Mouse (Mus musculus): ENCODE measurements around the gene 4930523C07Rik. TPM values are rescaled to one million over a fixed set of nuclear protein-coding genes. Genes with fewer than 3 reads are reported as not detected.

Gene 4930523C07Rik
- polyA plus RNA-seq, 1 experiment from 2014 or later, result 5.4 TPM

DNA sequence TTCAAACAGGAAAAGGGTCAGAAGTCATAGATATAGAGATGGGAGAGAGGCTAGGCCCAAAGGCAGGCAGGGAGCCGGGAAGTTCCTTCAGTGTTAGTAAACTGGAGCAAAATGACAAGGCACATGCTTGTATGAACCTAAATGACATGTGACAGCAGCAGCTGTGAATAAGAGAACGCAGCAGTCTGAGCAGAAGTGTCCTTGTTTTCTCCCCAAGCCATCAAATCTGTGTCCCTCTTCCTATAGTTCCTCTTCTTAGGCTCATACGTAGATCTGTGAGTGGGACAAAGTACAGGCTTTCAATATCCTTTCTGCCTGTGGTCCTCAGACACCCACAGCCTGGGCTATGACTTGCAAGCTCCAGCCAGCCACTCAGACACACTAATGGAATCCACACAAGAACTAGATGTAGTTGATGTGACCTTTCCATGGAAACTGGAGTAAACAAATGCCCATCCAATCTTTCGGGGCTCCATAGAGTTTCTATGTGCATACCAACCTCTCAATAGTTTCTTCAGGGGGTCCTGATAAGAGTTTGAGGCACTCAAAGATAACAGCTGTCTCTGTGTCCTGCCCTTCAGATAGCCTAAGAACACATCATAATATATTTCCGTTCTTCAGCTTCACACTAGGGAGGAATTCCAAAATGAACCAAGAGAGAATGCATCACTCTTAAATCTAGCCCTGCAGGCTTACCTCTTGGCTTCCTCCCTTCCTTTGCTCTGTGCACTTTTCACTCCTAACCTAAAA lies 5.1 kb downstream of the 4930523C07Rik start:
- H3K9ac ChIP-seq, result no peak overlapping the region
- no peak overlapping the region for H3K4me3 ChIP-seq
- peaks cover 4% of the 10 kb centered on the region; the same call in 1 of the 2 replicates for H3K27me3 ChIP-seq
- no peaks in the 10 kb centered on the region for H3K9me3 ChIP-seq (replicated peaks)
- H3K27ac ChIP-seq, result no peak overlapping the region
- WGBS, result 69% methylated on average over 5 of the region's 5 CpGs
- H3K4me2 ChIP-seq (replicated peaks), result no peak overlapping the region
- peaks cover 3% of the 10 kb centered on the region for H3K4me1 ChIP-seq
- H3K36me3 ChIP-seq, result no peaks in the 10 kb centered on the region
- ATAC-seq (ENCODE audit: low FRiP score), result no peak

DNA sequence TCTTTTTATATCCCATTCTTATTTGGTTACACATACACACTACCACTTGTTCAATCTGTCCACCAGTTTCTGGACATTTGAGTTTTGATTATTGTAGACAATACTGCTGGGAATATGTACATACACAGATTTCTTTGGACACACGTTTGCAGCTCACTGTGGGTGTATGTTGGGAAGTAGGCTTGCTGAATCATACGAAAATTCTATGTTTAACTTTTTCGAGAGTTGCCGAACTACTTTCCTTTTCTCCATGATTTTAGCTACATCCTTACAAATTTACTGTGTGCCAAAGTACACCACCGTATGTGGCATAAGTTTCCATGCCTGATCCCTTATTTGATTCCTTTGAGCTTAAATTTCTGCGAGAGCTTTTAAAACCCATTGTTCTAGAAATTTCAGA lies 6.7 kb downstream of the 4930523C07Rik start:
- Histone ChIP-seq H3K9ac (no peak overlapping the region), H3K27ac (no peak overlapping the region), H3K9me3 (replicated peaks) (no peaks in the 10 kb centered on the region), H3K36me3 (no peaks in the 10 kb centered on the region), H3K4me3 (no peak overlapping the region), H3K4me2 (replicated peaks) (no peak overlapping the region), H3K27me3 (no peaks in the 10 kb centered on the region), H3K4me1 (no peaks in the 10 kb centered on the region)
- WGBS, result 89% methylated on average over 6 of the region's 6 CpGs
- ATAC-seq (ENCODE audit: low FRiP score), result no peak

DNA sequence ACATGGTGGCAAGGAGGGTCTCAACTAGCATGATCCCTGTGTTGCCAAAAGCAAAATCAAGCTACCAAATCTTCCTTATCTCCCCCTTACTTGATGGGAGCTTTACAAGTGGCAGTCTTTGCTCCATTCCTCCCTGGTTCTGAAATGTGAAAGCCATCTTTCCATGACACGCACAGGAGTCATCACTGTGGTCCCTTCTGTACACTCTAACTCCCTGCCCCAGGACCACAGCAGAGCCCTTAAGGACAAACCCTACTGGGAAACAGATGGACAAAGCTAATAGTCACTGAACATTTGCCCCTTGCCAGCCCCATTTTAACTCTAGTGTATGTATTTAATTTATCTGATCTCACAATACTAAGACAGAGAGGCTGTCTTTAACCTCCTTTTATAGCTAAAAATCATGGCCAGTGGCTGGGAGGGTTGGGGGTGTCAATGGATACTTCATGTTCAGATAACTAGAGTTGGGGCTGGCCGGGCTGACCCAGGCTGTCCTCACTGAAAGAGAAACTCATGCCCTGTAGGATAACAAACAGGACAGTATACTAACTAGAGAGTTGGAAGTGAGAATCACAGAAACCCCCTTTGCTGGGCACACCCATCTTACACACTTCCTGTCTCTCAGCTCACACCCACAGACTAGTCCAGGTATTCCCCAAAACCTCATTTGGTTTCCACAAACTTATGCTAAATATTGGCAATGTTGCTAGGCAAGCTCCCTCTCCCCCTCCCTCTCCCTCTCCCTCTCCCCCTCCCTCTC lies 8.6 kb downstream of the 4930523C07Rik start:
- Histone ChIP-seq H3K9ac (no peak overlapping the region), H3K36me3 (no peaks in the 10 kb centered on the region), H3K4me1 (no peaks in the 10 kb centered on the region), H3K9me3 (replicated peaks) (no peaks in the 10 kb centered on the region), H3K4me3 (no peak overlapping the region), H3K4me2 (replicated peaks) (no peak overlapping the region), H3K27me3 (no peaks in the 10 kb centered on the region), H3K27ac (no peak overlapping the region)
- no peak for ATAC-seq (ENCODE audit: low FRiP score)
- 89% methylated on average over 2 of the region's 2 CpGs for WGBS

- Histone ChIP-seq H3K9ac (no peak overlapping the region), H3K36me3 (no peaks in the 10 kb centered on the region), H3K9me3 (replicated peaks) (no peaks in the 10 kb centered on the region), H3K4me3 (no peak overlapping the region), H3K27ac (no peak overlapping the region), H3K27me3 (no peaks in the 10 kb centered on the region), H3K4me2 (replicated peaks) (no peak overlapping the region), H3K4me1 (no peaks in the 10 kb centered on the region)
- 83% methylated on average over 5 of the region's 5 CpGs for WGBS
- ATAC-seq (ENCODE audit: low FRiP score), result no peak
These were observed 9.5 kb downstream of the 4930523C07Rik start for GRCm38 (mm10) chr1:160053510-160054305.

GRCm38 (mm10) chr1:160054366-160055078 lies 10.3 kb downstream of the 4930523C07Rik start:
- Histone ChIP-seq H3K4me1 (no peaks in the 10 kb centered on the region), H3K27ac (no peak overlapping the region), H3K9me3 (replicated peaks) (no peaks in the 10 kb centered on the region), H3K4me2 (replicated peaks) (no peak overlapping the region), H3K9ac (no peak overlapping the region), H3K27me3 (no peaks in the 10 kb centered on the region), H3K4me3 (no peak overlapping the region), H3K36me3 (no peaks in the 10 kb centered on the region)
- WGBS, result 83% methylated on average over 5 of the region's 5 CpGs
- ATAC-seq (ENCODE audit: low FRiP score), result no peak

DNA sequence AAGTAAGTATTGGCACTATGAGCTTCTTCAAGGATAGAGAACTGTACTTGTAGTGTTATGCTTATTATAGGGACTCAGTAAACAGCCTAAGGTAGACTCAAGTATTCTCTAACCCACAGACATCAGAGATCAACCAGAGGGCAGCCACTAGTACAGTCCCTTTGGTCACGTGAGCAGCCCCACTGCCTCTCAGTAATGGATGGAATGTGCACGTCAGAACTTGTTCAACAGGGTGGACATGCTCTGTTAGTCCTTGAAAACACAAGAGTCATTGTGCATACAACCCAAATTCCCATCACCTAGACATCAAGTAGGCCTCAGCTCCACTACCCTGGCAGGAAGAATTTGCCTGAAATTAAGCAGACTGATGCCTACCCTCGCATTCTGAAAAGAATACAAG lies 13.5 kb downstream of the 4930523C07Rik start:
- Histone ChIP-seq H3K4me3 (no peak overlapping the region), H3K9me3 (replicated peaks) (no peaks in the 10 kb centered on the region), H3K9ac (no peak overlapping the region), H3K4me1 (no peaks in the 10 kb centered on the region), H3K36me3 (no peaks in the 10 kb centered on the region), H3K27me3 (no peaks in the 10 kb centered on the region), H3K4me2 (replicated peaks) (no peak overlapping the region), H3K27ac (no peak overlapping the region)
- 61% methylated on average over 3 of the region's 3 CpGs for WGBS
- no peak for ATAC-seq (ENCODE audit: low FRiP score)

GRCm38 (mm10) chr1:160059908-160060307 lies 15.7 kb downstream of the 4930523C07Rik start:
- no peak overlapping the region for H3K4me2 ChIP-seq (replicated peaks)
- no peaks in the 10 kb centered on the region for H3K36me3 ChIP-seq
- ATAC-seq (ENCODE audit: low FRiP score), result no peak
- H3K27me3 ChIP-seq, result no peaks in the 10 kb centered on the region
- no peaks in the 10 kb centered on the region for H3K4me1 ChIP-seq
- no peak overlapping the region for H3K9ac ChIP-seq
- WGBS, result 86% methylated on average over 1 of the region's 1 CpGs
- H3K27ac ChIP-seq, result no peak overlapping the region
- H3K9me3 ChIP-seq (replicated peaks), result no peaks in the 10 kb centered on the region
- no peak overlapping the region for H3K4me3 ChIP-seq

DNA sequence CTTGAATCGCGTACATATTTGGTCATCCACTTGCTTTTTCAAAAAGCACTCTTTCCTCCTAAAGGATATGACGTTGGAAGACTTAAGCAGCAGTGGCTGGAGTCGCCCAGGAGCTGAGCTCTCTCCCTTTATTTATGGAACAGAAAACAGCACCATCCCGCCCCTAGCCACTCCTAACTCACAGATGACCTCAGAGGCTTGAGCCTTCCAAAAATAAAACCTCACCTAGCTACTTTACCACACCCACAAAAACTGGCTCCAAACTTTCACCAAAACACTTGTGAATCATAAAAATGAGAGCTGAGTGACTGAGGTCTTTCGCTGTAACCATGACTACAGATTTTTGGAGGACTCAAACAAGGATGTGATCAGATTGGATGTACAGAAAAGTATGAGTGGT lies 16.4 kb downstream of the 4930523C07Rik start:
- no peaks in the 10 kb centered on the region for H3K27me3 ChIP-seq
- WGBS, result 78% methylated on average over 6 of the region's 6 CpGs
- no peaks in the 10 kb centered on the region for H3K4me1 ChIP-seq

GRCm38 (mm10) chr1:160061321-160061720 lies 17.1 kb downstream of the 4930523C07Rik start:
- ATAC-seq (ENCODE audit: low FRiP score), result no peak
- Histone ChIP-seq H3K4me2 (replicated peaks) (no peak overlapping the region), H3K27ac (no peak overlapping the region), H3K36me3 (no peaks in the 10 kb centered on the region), H3K4me3 (no peak overlapping the region), H3K27me3 (no peaks in the 10 kb centered on the region), H3K9me3 (replicated peaks) (no peaks in the 10 kb centered on the region), H3K4me1 (no peaks in the 10 kb centered on the region), H3K9ac (no peak overlapping the region)
- 85% methylated on average over 5 of the region's 5 CpGs for WGBS

More for the DNA sequence above, 16.4 kb downstream of the 4930523C07Rik start:
- no peaks in the 10 kb centered on the region for H3K36me3 ChIP-seq
- no peak overlapping the region for H3K4me3 ChIP-seq
- H3K4me2 ChIP-seq (replicated peaks), result no peak overlapping the region
- no peak for ATAC-seq (ENCODE audit: low FRiP score)
- H3K9ac ChIP-seq, result no peak overlapping the region
- H3K27ac ChIP-seq, result no peak overlapping the region
- H3K9me3 ChIP-seq (replicated peaks), result no peaks in the 10 kb centered on the region

- no peak overlapping the region for H3K4me3 ChIP-seq
- H3K27ac ChIP-seq, result no peak overlapping the region
- no peaks in the 10 kb centered on the region for H3K36me3 ChIP-seq
- H3K9ac ChIP-seq, result no peak overlapping the region
- no peak overlapping the region for H3K4me2 ChIP-seq (replicated peaks)
- no peaks in the 10 kb centered on the region for H3K27me3 ChIP-seq
- no peak for ATAC-seq (ENCODE audit: low FRiP score)
- H3K9me3 ChIP-seq (replicated peaks), result peaks cover 4% of the 10 kb centered on the region
- H3K4me1 ChIP-seq, result no peaks in the 10 kb centered on the region
- WGBS, result 59% methylated on average over 3 of the region's 3 CpGs
These were observed 17.7 kb downstream of the 4930523C07Rik start for GRCm38 (mm10) chr1:160061725-160062366.

- no peak overlapping the region for H3K4me2 ChIP-seq (replicated peaks)
- no peak overlapping the region for H3K27ac ChIP-seq
- H3K9ac ChIP-seq, result no peak overlapping the region
- WGBS, result 79% methylated on average over 7 of the region's 7 CpGs
- H3K36me3 ChIP-seq, result no peaks in the 10 kb centered on the region
- no peaks in the 10 kb centered on the region for H3K27me3 ChIP-seq
- peaks cover 7% of the 10 kb centered on the region for H3K9me3 ChIP-seq (replicated peaks)
- no peak for ATAC-seq (ENCODE audit: low FRiP score)
- no peak overlapping the region for H3K4me3 ChIP-seq
- H3K4me1 ChIP-seq, result no peaks in the 10 kb centered on the region
These were observed 20.5 kb downstream of the 4930523C07Rik start for GRCm38 (mm10) chr1:160064547-160065144.

All from hindbrain, embryonic 12.5 days (tissue).